Mouse (Mus musculus): ENCODE results near the gene Qtrt1.
"Not testable (repeated sequence)": the region's sequence is repeated elsewhere in the genome, so short reads cannot be mapped to it uniquely, and the experiment has no call there.

The Qtrt1 gene

GRCm38 (mm10) chr9:21450270-21450669 lies 38.6 kb downstream of the Qtrt1 start:
- DNase-seq (ENCODE audit: extremely low spot score) = no peak

GRCm38 (mm10) chr9:21451391-21451790 lies 39.8 kb downstream of the Qtrt1 start:
- no peak for DNase-seq (ENCODE audit: extremely low spot score)

GRCm38 (mm10) chr9:21451870-21452269 lies 40.2 kb downstream of the Qtrt1 start:
- DNase-seq (ENCODE audit: extremely low spot score) = no peak

- no peak for DNase-seq (ENCODE audit: extremely low spot score)
Observed at GRCm38 (mm10) chr9:21453003-21453402, 41.4 kb downstream of the Qtrt1 start.

GRCm38 (mm10) chr9:21453459-21453858 lies 41.8 kb downstream of the Qtrt1 start:
- no peak for DNase-seq (ENCODE audit: extremely low spot score)

- no peak for DNase-seq (ENCODE audit: extremely low spot score)
Observed at GRCm38 (mm10) chr9:21454556-21454955, 42.9 kb downstream of the Qtrt1 start.

- DNase-seq (ENCODE audit: extremely low spot score) = no peak
Observed at GRCm38 (mm10) chr9:21455103-21455770, 43.6 kb downstream of the Qtrt1 start.

GRCm38 (mm10) chr9:21456246-21456929 lies 44.8 kb downstream of the Qtrt1 start:
- DNase-seq (ENCODE audit: extremely low spot score) = no peak

GRCm38 (mm10) chr9:21456930-21457634 lies 45.4 kb downstream of the Qtrt1 start:
- no peak for DNase-seq (ENCODE audit: extremely low spot score)

- DNase-seq (ENCODE audit: extremely low spot score) = no peak
Observed at GRCm38 (mm10) chr9:21458821-21459220, 47.2 kb downstream of the Qtrt1 start.

GRCm38 (mm10) chr9:21460400-21460940 lies 48.8 kb downstream of the Qtrt1 start:
- DNase-seq (ENCODE audit: extremely low spot score) = no peak

GRCm38 (mm10) chr9:21463138-21463590 lies 51.5 kb downstream of the Qtrt1 start:
- no peak for DNase-seq (ENCODE audit: extremely low spot score)

GRCm38 (mm10) chr9:21463766-21464564 lies 52.3 kb downstream of the Qtrt1 start:
- no peak for DNase-seq (ENCODE audit: extremely low spot score)

GRCm38 (mm10) chr9:21464565-21464928 lies 52.9 kb downstream of the Qtrt1 start:
- DNase-seq (ENCODE audit: extremely low spot score) = not testable (repeated sequence)

GRCm38 (mm10) chr9:21469032-21470024 lies 57.7 kb downstream of the Qtrt1 start:
- DNase-seq (ENCODE audit: extremely low spot score) = peak; percentile 38

Measured in embryo, embryonic 9.5 days (tissue).